Mouse (Mus musculus): ENCODE measurements around the gene Itpr1. TPM values are rescaled to one million over a fixed set of nuclear protein-coding genes. Genes with fewer than 3 reads are reported as not detected.

Gene Itpr1
- polyA plus RNA-seq, 1 experiment from 2014 or later, result 9.0 TPM

GRCm38 (mm10) chr6:108273451-108273850, 60.6 kb downstream of the Itpr1 start:
- 76% methylated on average over 7 of the region's 7 CpGs for WGBS
- H3K4me1 ChIP-seq (replicated peaks), result 0 out of 2 replicates have a peak, but pooled peaks cover 2% of the 10 kb centered on the region
- no peaks in the 10 kb centered on the region for H3K27me3 ChIP-seq (replicated peaks)
- no peak overlapping the region for H3K9ac ChIP-seq
- no peak overlapping the region for H3K27ac ChIP-seq
- ATAC-seq, result no peak
- H3K36me3 ChIP-seq, result no peaks in the 10 kb centered on the region
- no peaks in the 10 kb centered on the region for H3K9me3 ChIP-seq
- no peak overlapping the region for H3K4me2 ChIP-seq (replicated peaks)
- H3K4me3 ChIP-seq (replicated peaks), result no peak overlapping the region

GRCm38 (mm10) chr6:108274364-108275084, 61.6 kb downstream of the Itpr1 start:
- Histone ChIP-seq H3K4me1 (replicated peaks) (0 out of 2 replicates have a peak, but pooled peaks cover 2% of the 10 kb centered on the region), H3K9ac (no peak overlapping the region), H3K27me3 (replicated peaks) (no peaks in the 10 kb centered on the region), H3K9me3 (no peaks in the 10 kb centered on the region), H3K36me3 (no peaks in the 10 kb centered on the region), H3K4me3 (replicated peaks) (no peak overlapping the region), H3K27ac (peak overlapping the region; percentile 45; the same call in 1 of the 2 replicates), H3K4me2 (replicated peaks) (no peak overlapping the region)
- ATAC-seq, result peak; percentile 82
- 48% methylated on average over 10 of the region's 10 CpGs for WGBS

GRCm38 (mm10) chr6:108276880-108277507, 64.1 kb downstream of the Itpr1 start:
- ATAC-seq, result no peak
- Histone ChIP-seq H3K27me3 (replicated peaks) (no peaks in the 10 kb centered on the region), H3K4me2 (replicated peaks) (no peak overlapping the region), H3K27ac (no peak overlapping the region), H3K9ac (no peak overlapping the region), H3K4me1 (replicated peaks) (0 out of 2 replicates have a peak, but pooled peaks cover 3% of the 10 kb centered on the region), H3K9me3 (no peaks in the 10 kb centered on the region), H3K4me3 (replicated peaks) (no peak overlapping the region), H3K36me3 (no peaks in the 10 kb centered on the region)
- WGBS, result 81% methylated on average over 12 of the region's 12 CpGs

GRCm38 (mm10) chr6:108277622-108278396, 64.9 kb downstream of the Itpr1 start:
- Histone ChIP-seq H3K4me2 (replicated peaks) (no peak overlapping the region), H3K36me3 (no peaks in the 10 kb centered on the region), H3K4me3 (replicated peaks) (no peak overlapping the region), H3K9me3 (no peaks in the 10 kb centered on the region), H3K27ac (no peak overlapping the region), H3K27me3 (replicated peaks) (no peaks in the 10 kb centered on the region), H3K4me1 (replicated peaks) (peaks cover 9% of the 10 kb centered on the region), H3K9ac (no peak overlapping the region)
- 77% methylated on average over 12 of the region's 12 CpGs for WGBS
- no peak for ATAC-seq

GRCm38 (mm10) chr6:108278826-108279630, 66.1 kb downstream of the Itpr1 start:
- 72% methylated on average over 11 of the region's 11 CpGs for WGBS
- H3K36me3 ChIP-seq, result no peaks in the 10 kb centered on the region
- peaks cover 9% of the 10 kb centered on the region for H3K4me1 ChIP-seq (replicated peaks)
- no peak overlapping the region for H3K4me2 ChIP-seq (replicated peaks)
- no peak for ATAC-seq
- no peak overlapping the region for H3K4me3 ChIP-seq (replicated peaks)
- H3K27me3 ChIP-seq (replicated peaks), result no peaks in the 10 kb centered on the region
- no peaks in the 10 kb centered on the region for H3K9me3 ChIP-seq
- no peak overlapping the region for H3K27ac ChIP-seq
- H3K9ac ChIP-seq, result no peak overlapping the region

GRCm38 (mm10) chr6:108282131-108282530, 69.2 kb downstream of the Itpr1 start:
- peak; percentile 17; the same call in 1 of the 2 replicates for ATAC-seq
- H3K27ac ChIP-seq, result no peak overlapping the region; the same call in 1 of the 2 replicates
- 37% methylated on average over 4 of the region's 4 CpGs for WGBS

GRCm38 (mm10) chr6:108282621-108283020, 69.7 kb downstream of the Itpr1 start:
- peaks cover 7% of the 10 kb centered on the region for H3K4me1 ChIP-seq (replicated peaks)
- no peaks in the 10 kb centered on the region for H3K36me3 ChIP-seq
- H3K9ac ChIP-seq, result no peak overlapping the region
- H3K27ac ChIP-seq, result no peak overlapping the region; the same call in 1 of the 2 replicates
- H3K9me3 ChIP-seq, result no peaks in the 10 kb centered on the region
- WGBS, result 67% methylated on average over 3 of the region's 3 CpGs
- no peak overlapping the region for H3K4me2 ChIP-seq (replicated peaks)
- peak; percentile 28; the same call in 1 of the 2 replicates for ATAC-seq
- H3K27me3 ChIP-seq (replicated peaks), result no peaks in the 10 kb centered on the region
- H3K4me3 ChIP-seq (replicated peaks), result no peak overlapping the region

More at GRCm38 (mm10) chr6:108282131-108282530, 69.2 kb downstream of the Itpr1 start:
- Histone ChIP-seq H3K9me3 (no peaks in the 10 kb centered on the region), H3K4me2 (replicated peaks) (no peak overlapping the region), H3K4me3 (replicated peaks) (no peak overlapping the region), H3K9ac (no peak overlapping the region), H3K27me3 (replicated peaks) (no peaks in the 10 kb centered on the region), H3K4me1 (replicated peaks) (peaks cover 7% of the 10 kb centered on the region), H3K36me3 (no peaks in the 10 kb centered on the region)

- 98% methylated on average over 3 of the region's 3 CpGs for WGBS
- no peaks in the 10 kb centered on the region for H3K9me3 ChIP-seq
Measured at GRCm38 (mm10) chr6:108284688-108285087, 71.8 kb downstream of the Itpr1 start.

GRCm38 (mm10) chr6:108288979-108289378, 76.1 kb downstream of the Itpr1 start:
- H3K4me2 ChIP-seq (replicated peaks), result no peak overlapping the region
- 59% methylated on average over 3 of the region's 3 CpGs for WGBS
- no peak for ATAC-seq
- no peak overlapping the region for H3K9ac ChIP-seq
- no peaks in the 10 kb centered on the region for H3K36me3 ChIP-seq
- H3K4me3 ChIP-seq (replicated peaks), result no peak overlapping the region
- H3K9me3 ChIP-seq, result no peaks in the 10 kb centered on the region
- H3K27ac ChIP-seq, result no peak overlapping the region
- no peaks in the 10 kb centered on the region for H3K27me3 ChIP-seq (replicated peaks)
- H3K4me1 ChIP-seq (replicated peaks), result no peaks in the 10 kb centered on the region

More at GRCm38 (mm10) chr6:108284688-108285087, 71.8 kb downstream of the Itpr1 start:
- Histone ChIP-seq H3K4me2 (replicated peaks) (no peak overlapping the region), H3K4me1 (replicated peaks) (peaks cover 7% of the 10 kb centered on the region), H3K36me3 (no peaks in the 10 kb centered on the region), H3K9ac (no peak overlapping the region), H3K27me3 (replicated peaks) (no peaks in the 10 kb centered on the region), H3K4me3 (replicated peaks) (no peak overlapping the region), H3K27ac (no peak overlapping the region)
- ATAC-seq, result no peak

- H3K9me3 ChIP-seq, result no peaks in the 10 kb centered on the region
- H3K4me3 ChIP-seq (replicated peaks), result no peak overlapping the region
- no peak overlapping the region for H3K4me2 ChIP-seq (replicated peaks)
- no peaks in the 10 kb centered on the region for H3K36me3 ChIP-seq
- no peak overlapping the region for H3K9ac ChIP-seq
- no peak overlapping the region for H3K27ac ChIP-seq
- no peaks in the 10 kb centered on the region for H3K4me1 ChIP-seq (replicated peaks)
- no peaks in the 10 kb centered on the region for H3K27me3 ChIP-seq (replicated peaks)
- WGBS, result 79% methylated on average over 2 of the region's 2 CpGs
- no peak for ATAC-seq
Measured at GRCm38 (mm10) chr6:108290978-108291377, 78.1 kb downstream of the Itpr1 start.

- Histone ChIP-seq H3K4me3 (replicated peaks) (no peak overlapping the region), H3K36me3 (no peaks in the 10 kb centered on the region), H3K27ac (no peak overlapping the region), H3K9ac (no peak overlapping the region), H3K27me3 (replicated peaks) (no peaks in the 10 kb centered on the region), H3K4me1 (replicated peaks) (no peaks in the 10 kb centered on the region), H3K9me3 (no peaks in the 10 kb centered on the region), H3K4me2 (replicated peaks) (no peak overlapping the region)
- WGBS, result 89% methylated on average over 3 of the region's 3 CpGs
- no peak for ATAC-seq
Measured at GRCm38 (mm10) chr6:108291556-108291955, 78.7 kb downstream of the Itpr1 start.

Measured in intestine, embryonic 15.5 days (tissue).